Mouse (Mus musculus): Measurements from ENCODE around the gene Lsp1. TPM values are rescaled to one million over a fixed set of nuclear protein-coding genes. Genes with fewer than 3 reads are reported as not detected.

Gene Lsp1
- polyA plus RNA-seq, 1 experiment from 2014 or later: 22.8 TPM

- Histone ChIP-seq H3K4me1 (ENCODE audit: control insufficient read depth, insufficient read depth, low read length) (peaks cover 19% of the 10 kb centered on the region), H3K27me3 (ENCODE audit: control insufficient read depth, insufficient read depth, low read length) (no peaks in the 10 kb centered on the region), H3K27ac (replicated peaks; ENCODE audit: low read depth, low read length) (no peak overlapping the region), H3K4me3 (ENCODE audit: low read depth, low read length) (no peak overlapping the region), H3K9me3 (ENCODE audit: control insufficient read depth, low read length) (no peaks in the 10 kb centered on the region), H3K4me2 (ENCODE audit: low read depth, severe bottlenecking) (no peak overlapping the region), H3K36me3 (ENCODE audit: control insufficient read depth, insufficient read depth, low read length) (no peaks in the 10 kb centered on the region), H3K9ac (ENCODE audit: low read length) (no peak overlapping the region)
- 77% methylated on average over 4 of the region's 4 CpGs for WGBS
- ATAC-seq (ENCODE audit: insufficient number of reproducible peaks, low FRiP score, low TSS enrichment, low read depth) (no peak), DNase-seq (ENCODE audit: low spot score) (no peak)
Observed at GRCm38 (mm10) chr7:142503206-142503605, 42.6 kb downstream of the Lsp1 start.

- no peaks in the 10 kb centered on the region for H3K36me3 ChIP-seq (ENCODE audit: control insufficient read depth, insufficient read depth, low read length)
- DNase-seq (ENCODE audit: low spot score): peak; percentile 53
- peak; percentile 28; the same call in 1 of the 2 replicates for ATAC-seq (ENCODE audit: insufficient number of reproducible peaks, low FRiP score, low TSS enrichment, low read depth)
- 0 out of 2 replicates have a peak overlapping the region, but pooled peaks have one; percentile 0 for H3K27ac ChIP-seq (replicated peaks; ENCODE audit: low read depth, low read length)
- WGBS: 20% methylated on average over 2 of the region's 2 CpGs
- H3K9me3 ChIP-seq (ENCODE audit: control insufficient read depth, low read length): no peaks in the 10 kb centered on the region
- H3K4me1 ChIP-seq (ENCODE audit: control insufficient read depth, insufficient read depth, low read length): peaks cover 29% of the 10 kb centered on the region
- H3K4me2 ChIP-seq (ENCODE audit: low read depth, severe bottlenecking): no peak overlapping the region
- no peak overlapping the region; the same call in 1 of the 2 replicates for H3K9ac ChIP-seq (ENCODE audit: low read length)
- H3K27me3 ChIP-seq (ENCODE audit: control insufficient read depth, insufficient read depth, low read length): no peaks in the 10 kb centered on the region
- no peak overlapping the region for H3K4me3 ChIP-seq (ENCODE audit: low read depth, low read length)
Observed at GRCm38 (mm10) chr7:142505942-142506341, 45.3 kb downstream of the Lsp1 start.

GRCm38 (mm10) chr7:142506501-142506900 lies 45.9 kb downstream of the Lsp1 start:
- Histone ChIP-seq H3K4me3 (ENCODE audit: low read depth, low read length) (no peak overlapping the region), H3K9ac (ENCODE audit: low read length) (no peak overlapping the region), H3K27ac (replicated peaks; ENCODE audit: low read depth, low read length) (0 out of 2 replicates have a peak overlapping the region, but pooled peaks have one; percentile 0), H3K4me1 (ENCODE audit: control insufficient read depth, insufficient read depth, low read length) (peaks cover 29% of the 10 kb centered on the region), H3K36me3 (ENCODE audit: control insufficient read depth, insufficient read depth, low read length) (no peaks in the 10 kb centered on the region), H3K27me3 (ENCODE audit: control insufficient read depth, insufficient read depth, low read length) (no peaks in the 10 kb centered on the region), H3K4me2 (ENCODE audit: low read depth, severe bottlenecking) (no peak overlapping the region), H3K9me3 (ENCODE audit: control insufficient read depth, low read length) (no peaks in the 10 kb centered on the region)
- ATAC-seq (ENCODE audit: insufficient number of reproducible peaks, low FRiP score, low TSS enrichment, low read depth): 0 out of 2 replicates have a peak, but pooled peaks have one; percentile 49
- 48% methylated on average over 4 of the region's 4 CpGs for WGBS
- DNase-seq (ENCODE audit: low spot score): no peak

DNA sequence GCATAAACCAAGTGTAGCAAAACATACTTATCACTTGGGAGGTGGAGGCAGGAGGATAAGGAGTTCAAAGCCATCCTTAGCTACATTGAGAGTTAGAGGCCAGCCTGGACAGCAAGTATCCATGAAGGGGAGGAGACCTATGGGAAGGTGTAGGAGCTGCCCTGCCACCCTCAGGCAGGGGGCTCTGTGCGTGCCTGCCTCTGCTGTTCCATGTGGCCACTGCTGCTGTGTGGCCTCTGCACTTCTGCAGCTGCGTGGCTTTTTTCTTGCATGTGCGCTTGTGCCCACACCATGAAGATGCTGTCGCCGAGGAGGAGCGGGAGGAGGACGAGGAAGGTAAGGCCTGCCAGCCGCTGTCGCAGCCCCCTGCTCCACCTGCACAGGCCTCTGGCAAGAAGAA lies 46.8 kb downstream of the Lsp1 start:
- no peak overlapping the region for H3K9ac ChIP-seq (ENCODE audit: low read length)
- no peaks in the 10 kb centered on the region for H3K36me3 ChIP-seq (ENCODE audit: control insufficient read depth, insufficient read depth, low read length)
- no peak overlapping the region for H3K4me2 ChIP-seq (ENCODE audit: low read depth, severe bottlenecking)
- 90% methylated on average over 9 of the region's 9 CpGs for WGBS
- ATAC-seq (ENCODE audit: insufficient number of reproducible peaks, low FRiP score, low TSS enrichment, low read depth): no peak
- peaks cover 29% of the 10 kb centered on the region for H3K4me1 ChIP-seq (ENCODE audit: control insufficient read depth, insufficient read depth, low read length)
- no peaks in the 10 kb centered on the region for H3K27me3 ChIP-seq (ENCODE audit: control insufficient read depth, insufficient read depth, low read length)
- no peaks in the 10 kb centered on the region for H3K9me3 ChIP-seq (ENCODE audit: control insufficient read depth, low read length)
- H3K27ac ChIP-seq (replicated peaks; ENCODE audit: low read depth, low read length): no peak overlapping the region
- H3K4me3 ChIP-seq (ENCODE audit: low read depth, low read length): no peak overlapping the region
- DNase-seq (ENCODE audit: low spot score): no peak

DNA sequence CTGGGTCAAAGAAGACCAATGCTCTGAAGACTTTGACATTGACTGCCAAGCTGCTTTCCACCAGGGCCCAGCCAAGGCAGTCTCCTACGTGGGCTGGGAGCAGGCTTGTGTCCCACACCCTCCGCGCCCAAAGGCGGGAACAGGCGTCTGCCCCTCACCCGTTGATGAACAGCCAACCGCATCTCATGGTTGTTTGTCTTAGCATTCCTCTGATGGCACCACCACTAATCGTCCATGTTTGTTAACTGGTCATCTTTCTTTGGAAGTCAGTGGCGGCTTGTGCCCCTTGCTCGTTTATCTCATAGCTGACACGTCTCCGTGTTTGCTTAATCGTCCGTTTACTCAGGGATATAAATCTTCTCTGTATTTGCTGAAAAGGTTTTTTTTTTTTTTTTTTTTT lies 48.9 kb downstream of the Lsp1 start:
- DNase-seq (ENCODE audit: low spot score) (peak; percentile 50), ATAC-seq (ENCODE audit: insufficient number of reproducible peaks, low FRiP score, low TSS enrichment, low read depth) (no peak)
- peaks cover 29% of the 10 kb centered on the region for H3K4me1 ChIP-seq (ENCODE audit: control insufficient read depth, insufficient read depth, low read length)
- H3K4me3 ChIP-seq (ENCODE audit: low read depth, low read length): no peak overlapping the region
- H3K9ac ChIP-seq (ENCODE audit: low read length): no peak overlapping the region
- no peaks in the 10 kb centered on the region for H3K27me3 ChIP-seq (ENCODE audit: control insufficient read depth, insufficient read depth, low read length)
- peak overlapping the region; percentile 95 for H3K27ac ChIP-seq (replicated peaks; ENCODE audit: low read depth, low read length)
- WGBS: 10% methylated on average over 14 of the region's 14 CpGs
- no peaks in the 10 kb centered on the region for H3K36me3 ChIP-seq (ENCODE audit: control insufficient read depth, insufficient read depth, low read length)
- H3K9me3 ChIP-seq (ENCODE audit: control insufficient read depth, low read length): no peaks in the 10 kb centered on the region
- H3K4me2 ChIP-seq (ENCODE audit: low read depth, severe bottlenecking): no peak overlapping the region

- peak; percentile 81 for DNase-seq (ENCODE audit: low spot score)
- 8% methylated on average over 12 of the region's 12 CpGs for WGBS
- peak overlapping the region; percentile 95 for H3K27ac ChIP-seq (replicated peaks; ENCODE audit: low read depth, low read length)
- H3K9ac ChIP-seq (ENCODE audit: low read length): peak overlapping the region; percentile 17; the same call in 1 of the 2 replicates
- no peak overlapping the region for H3K4me2 ChIP-seq (ENCODE audit: low read depth, severe bottlenecking)
- ATAC-seq (ENCODE audit: insufficient number of reproducible peaks, low FRiP score, low TSS enrichment, low read depth): no peak; the same call in 1 of the 2 replicates
- peaks cover 27% of the 10 kb centered on the region for H3K4me1 ChIP-seq (ENCODE audit: control insufficient read depth, insufficient read depth, low read length)
- H3K36me3 ChIP-seq (ENCODE audit: control insufficient read depth, insufficient read depth, low read length): no peaks in the 10 kb centered on the region
- no peaks in the 10 kb centered on the region for H3K27me3 ChIP-seq (ENCODE audit: control insufficient read depth, insufficient read depth, low read length)
- H3K9me3 ChIP-seq (ENCODE audit: control insufficient read depth, low read length): no peaks in the 10 kb centered on the region
- no peak overlapping the region for H3K4me3 ChIP-seq (ENCODE audit: low read depth, low read length)
Observed at GRCm38 (mm10) chr7:142510021-142510777, 49.6 kb downstream of the Lsp1 start.

DNA sequence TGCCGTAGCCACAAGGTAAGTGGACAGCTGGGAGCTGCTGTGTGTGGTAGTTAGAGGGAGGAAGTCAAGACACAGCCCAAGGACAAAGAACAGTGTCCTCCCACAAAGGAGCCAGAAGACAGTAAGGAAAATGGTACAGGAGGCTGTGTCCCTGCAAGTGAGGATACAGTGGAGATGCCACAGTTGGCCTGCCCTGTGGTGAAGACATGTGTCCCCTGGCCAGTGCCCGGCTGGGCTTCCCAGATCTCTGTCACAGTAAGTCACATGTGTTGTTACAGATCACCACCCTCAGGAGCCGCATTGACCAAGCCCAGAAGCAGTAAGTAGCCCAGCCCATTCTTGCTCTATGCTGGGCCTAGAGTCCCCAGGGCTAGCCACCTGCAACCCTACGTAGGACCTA lies 53.4 kb downstream of the Lsp1 start:
- Histone ChIP-seq H3K4me3 (ENCODE audit: low read depth, low read length) (no peak overlapping the region), H3K9ac (ENCODE audit: low read length) (no peak overlapping the region), H3K27ac (replicated peaks; ENCODE audit: low read depth, low read length) (no peak overlapping the region), H3K36me3 (ENCODE audit: control insufficient read depth, insufficient read depth, low read length) (no peaks in the 10 kb centered on the region), H3K27me3 (ENCODE audit: control insufficient read depth, insufficient read depth, low read length) (no peaks in the 10 kb centered on the region), H3K4me2 (ENCODE audit: low read depth, severe bottlenecking) (no peak overlapping the region), H3K9me3 (ENCODE audit: control insufficient read depth, low read length) (no peaks in the 10 kb centered on the region), H3K4me1 (ENCODE audit: control insufficient read depth, insufficient read depth, low read length) (peaks cover 28% of the 10 kb centered on the region)
- ATAC-seq (ENCODE audit: insufficient number of reproducible peaks, low FRiP score, low TSS enrichment, low read depth): no peak
- DNase-seq (ENCODE audit: low spot score): no peak
- WGBS: 88% methylated on average over 4 of the region's 4 CpGs

DNA sequence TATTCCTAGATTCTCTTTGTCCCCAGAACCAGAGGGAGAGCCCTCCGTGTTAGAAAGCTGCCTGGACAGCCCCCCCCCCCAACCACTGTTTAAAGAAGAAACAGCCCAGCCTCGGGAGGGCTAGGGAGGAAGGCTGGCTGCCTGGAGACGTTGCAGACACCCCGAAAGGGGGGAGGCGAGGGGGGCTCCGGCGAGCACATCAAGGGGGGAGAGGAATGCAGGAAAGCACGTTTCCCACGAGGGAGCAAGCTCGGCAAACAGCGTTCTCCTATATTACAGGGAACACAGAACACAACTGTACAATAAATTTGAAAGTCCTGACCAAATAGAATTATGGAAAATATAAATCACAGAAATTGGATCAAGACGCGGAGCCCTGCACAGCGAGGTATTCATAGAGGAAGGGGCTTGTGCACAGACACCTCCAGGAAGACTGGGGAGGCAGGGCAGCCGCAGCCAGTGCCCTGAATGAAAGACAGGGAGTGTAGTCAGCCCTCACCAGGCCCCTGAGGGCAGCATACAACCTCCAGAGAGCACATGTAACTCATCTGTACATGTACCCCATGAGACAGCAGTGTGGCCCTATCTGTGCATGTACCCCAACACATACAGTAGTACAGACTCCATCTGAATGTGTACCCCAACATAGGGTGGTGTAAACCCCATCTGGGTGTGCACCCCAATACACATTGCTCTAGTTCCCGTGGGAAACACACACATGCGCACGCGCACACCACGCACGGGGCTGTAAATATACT lies 55.8 kb downstream of the Lsp1 start:
- peak overlapping the region; percentile 50; the same call in 1 of the 2 replicates for H3K9ac ChIP-seq (ENCODE audit: low read length)
- WGBS: 35% methylated on average over 21 of the region's 21 CpGs
- DNase-seq (ENCODE audit: low spot score) (peak; percentile 79), ATAC-seq (ENCODE audit: insufficient number of reproducible peaks, low FRiP score, low TSS enrichment, low read depth) (peak; percentile 84)
- H3K27me3 ChIP-seq (ENCODE audit: control insufficient read depth, insufficient read depth, low read length): no peaks in the 10 kb centered on the region
- no peaks in the 10 kb centered on the region for H3K36me3 ChIP-seq (ENCODE audit: control insufficient read depth, insufficient read depth, low read length)
- no peaks in the 10 kb centered on the region for H3K9me3 ChIP-seq (ENCODE audit: control insufficient read depth, low read length)
- H3K4me3 ChIP-seq (ENCODE audit: low read depth, low read length): no peak overlapping the region
- H3K4me2 ChIP-seq (ENCODE audit: low read depth, severe bottlenecking): peak overlapping the region; percentile 20
- peak overlapping the region; percentile 88 for H3K27ac ChIP-seq (replicated peaks; ENCODE audit: low read depth, low read length)
- peaks cover 21% of the 10 kb centered on the region for H3K4me1 ChIP-seq (ENCODE audit: control insufficient read depth, insufficient read depth, low read length)

Measured in limb, embryonic 11.5 days (tissue).